Mouse (Mus musculus) cerebellum, adult 2 months (tissue): ENCODE results near the gene Egfl7.

Source experiments
- CTCF ChIP-seq: fragments of 200-500 bp; IDR thresholded peaks from 2 replicates; pipeline ENCODE4 v1.5.1; 2011; ENCODE audit warnings: low read depth, mild to moderate bottlenecking, control low read depth, low read length, moderate library complexity, borderline replicate concordance; ENCODE audit not compliant: insufficient read depth
- POLR2A ChIP-seq: fragments of 200-500 bp; IDR thresholded peaks from 2 replicates; pipeline ENCODE4 v1.6.1; 2011; ENCODE audit warnings: low read length, control low read depth, borderline replicate concordance; ENCODE audit not compliant: insufficient read depth

DNA sequence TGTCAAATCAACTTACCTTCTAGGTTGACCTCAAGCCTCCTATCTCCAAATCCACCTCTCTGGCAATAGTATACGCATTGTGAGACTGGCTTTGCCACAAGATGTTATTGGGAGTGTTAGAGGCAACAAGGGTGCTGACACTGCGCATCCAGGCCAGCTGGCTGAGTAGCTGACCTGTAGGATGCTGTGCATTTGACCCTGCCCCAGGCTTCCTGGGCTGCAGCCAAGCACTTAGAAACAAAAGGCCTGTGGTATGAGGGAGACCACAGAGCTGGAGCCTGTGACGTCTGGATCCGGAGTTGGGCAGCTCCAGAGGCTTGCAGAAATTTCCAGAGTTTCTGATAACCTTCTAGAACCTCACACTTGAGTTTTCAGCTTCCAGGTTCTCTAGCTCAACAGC lies 36.7 kb upstream of the Egfl7 start:
- TF ChIP-seq CTCF (no peak), POLR2A (no peak)
